Mouse (Mus musculus) left cerebral cortex, adult 9 months (tissue): ENCODE data around the gene Smim7.

Source experiments
- DNase-seq, 2 experiments: peaks; one replicate each; pipeline ENCODE4 v3.0.0; 2022; ENCODE audit warnings: low spot score in 2 of 2

The Smim7 gene

GRCm38 (mm10) chr8:72547122-72547801 is 23.6 kb downstream of the Smim7 start:
- DNase-seq = no peak

GRCm38 (mm10) chr8:72539234-72539633 is 31.7 kb downstream of the Smim7 start:
- DNase-seq = no peak

GRCm38 (mm10) chr8:72534888-72535287 is 36.0 kb downstream of the Smim7 start:
- no peak for DNase-seq

- no peak for DNase-seq
These were observed 38.8 kb downstream of the Smim7 start for GRCm38 (mm10) chr8:72532103-72532502.

- no peak for DNase-seq
These were observed 49.0 kb downstream of the Smim7 start for GRCm38 (mm10) chr8:72521888-72522287.

GRCm38 (mm10) chr8:72517421-72517988 is 53.4 kb downstream of the Smim7 start:
- no peak for DNase-seq
